Mouse (Mus musculus) cerebellum, adult 2 months (tissue): Measurements from ENCODE around the gene Psmb8. TPM values are rescaled to one million over a fixed set of nuclear protein-coding genes. Genes with fewer than 3 reads are reported as not detected.

Experiments used
- DNase-seq, 2 experiments: peaks; one replicate each; pipeline ENCODE4 v3.0.0; 2021
- H3K27ac ChIP-seq: fragments of 200-500 bp; 2 replicates; pipeline ENCODE4 v1.5.1; 2012; ENCODE audit warnings: low read length, control low read depth, inconsistent platforms; ENCODE audit not compliant: insufficient read depth
- H3K27me3 ChIP-seq: fragments of 200-500 bp; 2 replicates; pipeline ENCODE4 v1.6.1; 2012; ENCODE audit warnings: inconsistent platforms, mild to moderate bottlenecking, low read length, moderate library complexity; ENCODE audit not compliant: control insufficient read depth, insufficient read depth
- H3K4me1 ChIP-seq: fragments of 200-500 bp; 2 replicates; pipeline ENCODE4 v1.6.1; 2011; ENCODE audit warnings: low read length; ENCODE audit not compliant: control insufficient read depth, insufficient read depth
- H3K4me3 ChIP-seq: fragments of 200-500 bp; replicated peaks from 2 replicates; pipeline ENCODE3; 2011; ENCODE audit warnings: mild to moderate bottlenecking, low read depth, low read length, control low read depth; ENCODE audit not compliant: insufficient read depth
- CTCF ChIP-seq: fragments of 200-500 bp; IDR thresholded peaks from 2 replicates; pipeline ENCODE4 v1.5.1; 2011; ENCODE audit warnings: low read depth, mild to moderate bottlenecking, control low read depth, low read length, moderate library complexity, borderline replicate concordance; ENCODE audit not compliant: insufficient read depth
- POLR2A ChIP-seq: fragments of 200-500 bp; IDR thresholded peaks from 2 replicates; pipeline ENCODE4 v1.6.1; 2011; ENCODE audit warnings: low read length, control low read depth, borderline replicate concordance; ENCODE audit not compliant: insufficient read depth
- WGBS: fragments of 180-500 bp; shearing (Covaris S2); methylation state at CpG from one replicate; pipeline ENCODE4 v1.1.7; 2018; 5-methylcytosine and 5-hydroxymethylcytosine counted together
- polyA plus RNA-seq: library from polyadenylated mRNA; depleted of rRNA; stranded (reverse); fragments of >200 nt; gene quantifications from 2 replicates; pipeline ENCODE4 v1.2.3, GENCODE M21; 2012; rRNA removed

Gene Psmb8
- polyA plus RNA-seq = 5.8 and 7.3 TPM in 2 replicates

DNA sequence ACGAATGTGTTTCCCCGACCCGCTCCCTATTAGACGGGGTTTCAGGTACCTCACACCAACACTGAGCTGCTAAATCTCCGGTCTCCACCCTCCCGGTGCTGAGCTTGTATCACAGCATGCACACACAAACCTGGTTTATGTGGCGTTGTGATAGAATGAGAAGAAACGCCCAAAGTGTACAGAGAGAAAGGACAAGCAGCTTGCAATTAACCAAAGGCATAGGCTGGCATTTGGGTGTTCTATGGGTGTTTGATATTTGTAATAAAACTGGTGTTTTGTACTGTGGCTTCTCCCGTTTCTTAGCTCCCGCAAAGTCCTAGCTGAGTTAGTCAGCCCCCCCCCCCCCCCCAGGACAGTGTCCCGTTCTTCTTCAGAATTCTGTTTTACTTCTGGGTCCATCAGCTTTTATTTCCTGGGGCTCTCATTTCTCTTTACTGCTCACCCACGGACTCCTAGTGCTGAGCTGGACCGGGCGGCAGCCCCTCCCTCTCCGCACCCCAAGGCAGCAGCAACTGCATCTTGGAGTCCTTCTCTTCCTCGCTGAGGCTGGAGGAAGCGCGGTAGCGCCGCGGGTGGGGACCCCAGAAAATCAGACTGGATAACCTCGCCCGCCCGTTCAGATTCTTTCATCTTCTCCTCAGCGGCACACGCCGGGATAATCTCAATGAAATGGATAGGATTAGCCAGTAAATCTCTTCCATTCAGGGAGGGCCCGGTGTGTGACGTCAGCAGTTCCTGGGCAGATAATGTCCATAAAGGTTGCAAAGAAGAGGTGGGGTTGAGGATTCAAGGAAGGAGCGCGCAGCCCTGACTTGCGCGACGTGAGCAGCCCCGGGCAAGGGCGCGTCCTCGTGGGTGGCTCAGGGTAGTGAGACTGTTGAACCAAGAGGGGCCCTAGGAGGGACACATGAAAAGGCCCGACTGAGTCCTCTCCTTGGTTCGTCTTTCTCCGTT is at the start of gene Psmb8:
Gene Psmb8 (plus strand): TSS at position 781 of the 954 bp plus-strand sequence.
- Histone ChIP-seq H3K4me1 (no peaks in the 10 kb centered on the region), H3K27me3 (no peaks in the 10 kb centered on the region), H3K4me3 (peak within 1 kb of the TSS; percentile 53), H3K27ac (no peak within 1 kb of the TSS)
- 6% methylated on average over 41 of the region's 41 CpGs for WGBS
- no peak for TF ChIP-seq POLR2A
- no peak for TF ChIP-seq CTCF
- peak; percentile 77 for DNase-seq

DNA sequence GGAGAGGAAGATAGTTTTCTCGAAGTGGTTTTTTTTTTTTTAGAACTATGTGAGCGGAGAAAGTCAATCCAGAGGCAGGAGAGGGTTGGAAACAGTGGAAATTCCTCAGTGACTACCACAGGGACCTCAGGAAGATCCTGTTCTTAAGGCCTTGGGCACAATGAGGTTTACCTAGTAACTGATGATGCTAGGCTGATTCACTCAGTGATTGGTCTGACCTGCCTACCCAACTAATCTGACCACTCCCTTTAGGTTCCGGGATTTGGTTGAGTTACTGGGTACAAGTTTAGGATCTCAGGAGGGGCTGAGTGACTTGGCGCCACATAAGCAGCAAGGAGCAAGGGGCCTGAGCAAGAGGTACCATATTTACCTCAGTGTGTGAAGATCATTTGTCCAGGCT is 44.6 kb upstream of the Psmb8 start, which contains the start of gene H2-DMb1:
Gene H2-DMb1 (plus strand): TSS at position 150 of the 400 bp plus-strand sequence.
- Histone ChIP-seq H3K27me3 (no peaks in the 10 kb centered on the region), H3K4me3 (no peak within 1 kb of the TSS), H3K27ac (no peak within 1 kb of the TSS), H3K4me1 (no peaks in the 10 kb centered on the region)
- TF ChIP-seq CTCF = no peak
- WGBS = 47% methylated on average over 4 of the region's 4 CpGs
- no peak for DNase-seq

DNA sequence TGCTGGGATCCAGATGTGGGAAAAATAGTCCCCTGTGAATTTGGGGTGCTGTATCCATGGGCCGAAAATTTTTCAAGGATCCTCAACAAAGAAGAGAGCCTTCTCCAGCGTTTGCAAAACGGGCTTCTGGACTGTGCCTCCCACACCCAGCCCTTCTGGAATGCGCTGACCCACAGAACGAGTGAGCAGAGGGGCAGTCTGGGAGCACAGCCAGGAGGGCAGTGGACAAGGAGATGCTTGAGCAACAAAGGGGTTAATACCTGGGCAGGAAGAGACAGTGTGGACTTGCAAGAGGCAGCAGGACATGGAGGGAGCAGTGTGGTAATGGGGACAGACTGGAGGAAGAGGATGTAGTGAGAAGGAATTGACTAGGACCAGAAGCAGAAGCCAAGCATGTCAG is 42.0 kb upstream of the Psmb8 start:
- Histone ChIP-seq H3K27me3 (no peaks in the 10 kb centered on the region; the same call in 1 of the 2 replicates), H3K27ac (no peak overlapping the region), H3K4me1 (no peaks in the 10 kb centered on the region), H3K4me3 (no peak overlapping the region)
- 43% methylated on average over 5 of the region's 5 CpGs for WGBS
- no peak for DNase-seq
- TF ChIP-seq POLR2A = no peak
- no peak for TF ChIP-seq CTCF

DNA sequence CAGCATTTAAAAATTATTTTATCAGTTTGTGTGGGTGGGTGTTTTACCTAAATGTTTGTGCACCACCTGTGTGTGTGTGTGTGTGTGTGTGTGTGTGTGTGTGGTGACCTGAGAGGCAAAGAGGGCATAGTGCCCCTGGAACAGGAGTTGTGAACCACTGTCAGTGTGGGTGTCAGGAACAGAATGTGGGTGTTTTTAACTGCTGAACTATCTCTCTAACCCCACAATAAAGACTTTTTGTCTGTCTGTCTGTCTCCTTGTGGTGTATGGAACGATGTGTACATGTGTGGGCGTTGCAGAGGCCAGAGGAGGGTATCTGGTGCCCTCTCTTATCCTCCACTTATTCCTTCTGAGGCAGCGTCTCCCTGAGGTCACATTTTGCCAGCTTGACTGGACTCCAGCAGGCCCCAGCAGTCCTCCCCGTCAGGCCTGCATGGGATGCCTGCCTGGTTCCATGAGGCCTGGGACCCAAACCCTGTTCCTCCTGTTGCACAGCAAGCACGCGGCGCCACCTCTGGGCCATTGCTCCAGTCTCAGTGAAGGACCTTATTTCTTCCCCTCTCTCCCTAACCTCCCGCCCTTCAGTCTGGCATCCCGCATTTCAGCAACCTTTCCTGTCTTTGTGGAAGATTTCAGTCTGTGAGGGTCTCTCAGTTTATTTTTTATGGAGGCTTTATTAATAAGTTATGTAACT is 33.2 kb upstream of the Psmb8 start:
- Histone ChIP-seq H3K4me3 (no peak overlapping the region), H3K27ac (no peak overlapping the region), H3K4me1 (no peaks in the 10 kb centered on the region), H3K27me3 (no peaks in the 10 kb centered on the region; the same call in 1 of the 2 replicates)
- TF ChIP-seq CTCF (no peak), POLR2A (no peak)
- DNase-seq = no peak
- 42% methylated on average over 9 of the region's 9 CpGs for WGBS

DNA sequence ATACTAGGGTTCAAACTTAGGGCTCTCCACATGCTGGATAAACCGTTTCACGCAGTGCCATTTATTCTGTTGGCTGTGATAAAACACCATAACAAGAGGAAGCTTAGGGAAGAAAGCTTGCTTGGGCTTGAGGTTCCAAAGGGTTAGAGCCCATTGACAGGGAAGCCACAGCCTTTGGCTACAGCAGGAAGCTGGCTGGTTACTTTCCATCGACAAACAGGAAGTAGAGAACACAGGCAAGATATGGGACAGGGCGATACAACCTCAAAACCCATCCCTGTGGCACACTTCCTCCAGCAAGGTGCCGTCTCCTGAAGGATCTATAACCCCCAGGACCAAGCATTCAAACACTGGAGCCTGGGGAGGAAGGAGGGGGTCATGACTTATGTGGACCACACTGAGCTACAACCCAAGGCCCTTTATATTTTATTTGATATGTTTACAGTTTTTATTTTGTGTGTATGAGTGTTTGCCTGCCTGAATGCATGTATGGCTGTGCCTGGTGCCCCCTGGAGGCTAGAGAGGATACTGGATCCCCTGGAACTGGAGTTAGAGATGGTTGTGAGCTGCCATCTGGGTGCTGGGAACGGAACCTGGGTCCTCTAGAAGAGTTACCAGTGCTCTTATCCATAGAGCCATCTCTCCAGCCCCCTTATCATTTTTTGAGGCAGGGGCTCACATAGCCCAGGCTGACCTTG is 32.3 kb upstream of the Psmb8 start:
- no peak for DNase-seq
- no peaks in the 10 kb centered on the region; the same call in 1 of the 2 replicates for H3K27me3 ChIP-seq
- 80% methylated on average over 6 of the region's 6 CpGs for WGBS
- no peak overlapping the region for H3K27ac ChIP-seq
- H3K4me1 ChIP-seq = no peaks in the 10 kb centered on the region
- no peak overlapping the region for H3K4me3 ChIP-seq
- TF ChIP-seq CTCF (no peak), POLR2A (no peak)

DNA sequence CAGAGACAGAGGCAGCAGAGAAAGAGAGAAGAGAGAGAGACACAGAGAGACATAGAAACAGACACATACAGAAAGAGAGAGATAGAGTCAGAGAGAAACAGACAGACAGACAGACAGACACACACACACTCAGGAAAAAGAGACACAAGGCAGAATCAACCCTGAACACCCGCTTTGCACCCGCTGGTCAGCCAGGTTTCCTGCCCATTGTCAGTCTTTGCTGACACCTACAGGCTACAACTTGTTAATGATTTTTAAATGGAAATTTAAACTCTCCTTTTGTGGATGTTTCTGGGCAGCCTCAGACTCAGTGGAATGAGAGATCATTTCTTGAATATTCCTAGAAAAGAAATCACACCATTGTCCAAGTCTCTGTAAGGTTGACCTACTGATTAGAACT is 28.2 kb upstream of the Psmb8 start:
- no peaks in the 10 kb centered on the region for H3K4me1 ChIP-seq
- H3K27ac ChIP-seq = no peak overlapping the region
- peak; percentile 21 to 31 for DNase-seq
- TF ChIP-seq POLR2A = no peak
- TF ChIP-seq CTCF = peak; percentile 77
- WGBS = 2% methylated on average over 2 of the region's 2 CpGs
- no peak overlapping the region for H3K4me3 ChIP-seq
- no peaks in the 10 kb centered on the region for H3K27me3 ChIP-seq

DNA sequence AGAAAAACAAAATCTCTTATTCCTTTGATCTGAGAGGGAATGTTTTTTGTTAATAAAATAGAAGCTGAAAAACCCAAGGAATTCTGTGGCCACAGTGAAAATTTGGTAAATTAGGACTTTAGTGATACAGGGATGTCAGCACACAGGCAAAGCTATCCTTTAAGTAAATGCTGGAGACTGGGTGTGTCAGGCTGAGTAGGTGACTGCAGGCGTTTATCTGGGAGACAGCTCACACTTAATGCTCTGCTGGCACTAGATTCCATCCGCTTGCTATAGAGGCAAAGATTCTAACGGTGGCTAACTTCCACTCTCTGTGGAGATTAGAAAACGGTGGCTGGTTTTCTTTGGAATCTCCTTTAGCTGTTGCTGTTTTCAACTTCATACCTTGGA is 27.0 kb upstream of the Psmb8 start:
- no peaks in the 10 kb centered on the region for H3K27me3 ChIP-seq
- TF ChIP-seq CTCF = no peak
- no peak for TF ChIP-seq POLR2A
- 24% methylated on average over 4 of the region's 4 CpGs for WGBS
- DNase-seq = no peak
- no peak overlapping the region for H3K4me3 ChIP-seq
- no peaks in the 10 kb centered on the region for H3K4me1 ChIP-seq
- no peak overlapping the region for H3K27ac ChIP-seq
